Mouse (Mus musculus) bone marrow, adult 2 months (tissue): ENCODE measurements around the gene Naa35. TPM values are rescaled to one million over a fixed set of nuclear protein-coding genes. Genes with fewer than 3 reads are reported as not detected.
A peak's percentile ranks its signal among the peaks of the same experiment; 100 is the strongest.

Experiments
- H3K27ac ChIP-seq: fragments of 200-500 bp; 2 replicates; pipeline ENCODE4 v1.5.1; 2012; ENCODE audit warnings: low read depth, mild to moderate bottlenecking, control low read depth, inconsistent platforms, low read length; ENCODE audit not compliant: control insufficient read depth, poor library complexity, insufficient read depth
- H3K4me1 ChIP-seq: fragments of 200-500 bp; 2 replicates; pipeline ENCODE4 v1.6.1; 2011; ENCODE audit warnings: low read length; ENCODE audit not compliant: control insufficient read depth, insufficient read depth
- H3K4me3 ChIP-seq: fragments of 200-500 bp; replicated peaks from 2 replicates; pipeline ENCODE3; 2011; ENCODE audit warnings: mild to moderate bottlenecking, low read depth, low read length, control low read depth; ENCODE audit not compliant: control insufficient read depth
- CTCF ChIP-seq: fragments of 200-500 bp; IDR thresholded peaks from 2 replicates; pipeline ENCODE4 v1.5.1; 2011; ENCODE audit warnings: low read length, control low read depth; ENCODE audit not compliant: control insufficient read depth, insufficient read depth
- POLR2A ChIP-seq: fragments of 200-500 bp; IDR thresholded peaks from 2 replicates; pipeline ENCODE4 v1.6.1; 2011; ENCODE audit warnings: low read depth, mild to moderate bottlenecking, control low read depth, low read length, borderline replicate concordance; ENCODE audit not compliant: control insufficient read depth
- WGBS: fragments of 180-500 bp; shearing (Covaris S2); methylation state at CpG from one replicate; pipeline ENCODE4 v1.1.7; 2018; 5-methylcytosine and 5-hydroxymethylcytosine counted together
- polyA plus RNA-seq: library from polyadenylated mRNA; stranded (reverse); fragments of >200 nt; gene quantifications from 2 replicates; pipeline ENCODE4 v1.2.4, GENCODE M21; 2011; ENCODE audit warnings: low replicate concordance; ENCODE audit not compliant: missing spikeins, insufficient read depth, insufficient read length

Gene Naa35
- polyA plus RNA-seq, 1 experiment = 94.8 TPM

DNA sequence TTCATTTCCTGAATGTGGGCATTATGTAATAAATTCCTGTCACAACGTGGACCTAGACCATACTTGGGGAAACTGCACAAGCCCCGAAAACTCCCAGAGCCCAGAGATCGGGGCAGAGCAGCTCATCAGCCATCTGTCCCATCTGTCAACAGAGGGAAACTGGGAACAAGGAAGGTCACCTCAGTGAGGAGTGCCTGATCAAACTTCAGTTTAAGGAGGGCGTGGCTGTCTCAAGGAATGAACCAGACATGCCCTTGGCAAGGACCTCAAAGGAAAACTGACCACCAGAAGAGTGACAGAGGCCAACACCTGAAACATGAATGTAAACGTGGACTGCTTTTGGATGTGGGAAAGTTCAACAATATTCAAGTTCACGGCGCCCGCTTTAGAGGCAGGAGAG lies 76.3 kb downstream of the Naa35 start:
- TF ChIP-seq POLR2A (no peak), CTCF (no peak)
- Histone ChIP-seq H3K27ac (no peak overlapping the region), H3K4me3 (no peak overlapping the region), H3K4me1 (no peaks in the 10 kb centered on the region; the same call in 1 of the 2 replicates)
- 71% methylated on average over 8 of the region's 8 CpGs for WGBS

DNA sequence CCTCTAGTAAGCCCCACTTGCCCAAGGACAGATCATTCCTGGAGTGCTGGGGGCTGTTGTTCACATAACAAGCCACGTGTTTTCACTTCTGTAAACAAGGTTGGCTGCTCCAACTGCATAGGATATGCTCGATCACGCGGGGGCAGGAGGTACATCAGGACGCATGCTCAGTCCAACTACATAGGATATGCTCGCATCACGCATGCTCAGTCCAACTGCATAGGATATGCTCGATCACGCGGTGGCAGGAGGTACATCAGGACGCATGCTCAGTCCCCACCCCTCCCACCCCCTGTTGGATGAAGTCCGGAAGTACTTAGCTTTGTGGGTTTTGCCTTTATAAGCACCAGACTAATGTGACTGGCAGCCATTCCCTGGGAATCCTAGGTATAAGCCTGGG lies 76.9 kb downstream of the Naa35 start:
- TF ChIP-seq CTCF = no peak
- no peak for TF ChIP-seq POLR2A
- WGBS = 92% methylated on average over 12 of the region's 12 CpGs
- H3K4me1 ChIP-seq = no peaks in the 10 kb centered on the region; the same call in 1 of the 2 replicates
- H3K27ac ChIP-seq = no peak overlapping the region
- H3K4me3 ChIP-seq = no peak overlapping the region

DNA sequence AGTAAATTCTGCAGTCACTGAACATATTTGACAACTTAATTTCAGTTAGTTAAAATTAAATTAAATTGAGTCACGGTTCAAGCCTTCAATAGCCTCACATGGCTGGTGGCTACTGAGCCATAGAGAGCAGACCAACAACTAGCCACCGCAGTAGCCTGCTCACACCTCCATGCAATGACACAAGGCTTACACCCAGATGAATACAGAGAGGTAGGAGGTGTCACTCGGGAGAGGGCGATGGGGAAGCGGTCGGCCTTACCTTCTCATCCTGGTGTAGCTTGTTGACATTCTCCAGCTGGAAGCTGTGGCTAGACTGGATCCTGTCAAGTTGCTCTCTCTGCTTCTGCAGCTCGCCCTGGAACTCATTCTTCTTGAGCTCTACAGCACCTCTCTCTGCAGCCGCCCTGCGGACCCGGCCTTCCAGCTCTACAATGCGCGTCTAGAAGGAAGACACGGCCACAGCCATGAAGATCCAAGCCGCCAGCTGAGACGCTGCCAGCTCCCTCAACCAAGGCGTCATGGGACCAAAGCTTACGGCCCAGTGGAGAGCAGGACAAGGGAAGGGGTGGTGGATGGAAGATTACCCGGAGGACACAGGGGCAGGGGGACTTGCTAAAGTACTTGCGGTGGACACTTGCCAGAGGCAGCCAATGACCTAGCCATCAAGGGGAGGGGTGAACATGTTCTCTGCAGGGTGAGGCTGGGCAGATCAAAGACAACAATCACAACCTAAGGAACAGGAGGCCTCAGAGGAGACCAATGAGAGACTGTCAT lies 79.1 kb downstream of the Naa35 start:
- TF ChIP-seq CTCF (no peak), POLR2A (no peak)
- Histone ChIP-seq H3K4me1 (peaks cover 2% of the 10 kb centered on the region; the same call in 1 of the 2 replicates), H3K4me3 (no peak overlapping the region), H3K27ac (no peak overlapping the region)
- 94% methylated on average over 19 of the region's 19 CpGs for WGBS

DNA sequence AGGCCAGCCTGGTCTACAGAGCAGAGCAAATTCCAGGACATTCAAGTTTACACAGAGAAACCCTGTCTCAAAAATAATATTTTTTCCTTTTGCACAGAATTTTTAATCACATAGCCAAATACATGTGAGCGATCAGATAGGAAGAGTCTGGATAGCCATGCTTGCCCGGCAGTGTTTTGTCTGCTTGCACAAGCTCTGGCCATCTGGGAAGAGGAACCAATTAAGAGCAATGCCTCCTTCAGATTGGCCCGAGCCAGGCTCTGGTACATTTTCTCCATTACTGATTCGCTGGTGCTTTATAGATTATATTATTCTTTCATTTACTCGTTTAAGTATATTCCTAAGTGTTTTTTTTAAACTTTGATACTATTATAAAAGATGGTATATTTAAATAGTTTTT lies 82.7 kb downstream of the Naa35 start:
- peaks cover 2% of the 10 kb centered on the region; the same call in 1 of the 2 replicates for H3K4me1 ChIP-seq
- H3K4me3 ChIP-seq = no peak overlapping the region
- TF ChIP-seq CTCF (no peak), POLR2A (no peak)
- WGBS = 57% methylated on average over 5 of the region's 5 CpGs
- no peak overlapping the region for H3K27ac ChIP-seq

DNA sequence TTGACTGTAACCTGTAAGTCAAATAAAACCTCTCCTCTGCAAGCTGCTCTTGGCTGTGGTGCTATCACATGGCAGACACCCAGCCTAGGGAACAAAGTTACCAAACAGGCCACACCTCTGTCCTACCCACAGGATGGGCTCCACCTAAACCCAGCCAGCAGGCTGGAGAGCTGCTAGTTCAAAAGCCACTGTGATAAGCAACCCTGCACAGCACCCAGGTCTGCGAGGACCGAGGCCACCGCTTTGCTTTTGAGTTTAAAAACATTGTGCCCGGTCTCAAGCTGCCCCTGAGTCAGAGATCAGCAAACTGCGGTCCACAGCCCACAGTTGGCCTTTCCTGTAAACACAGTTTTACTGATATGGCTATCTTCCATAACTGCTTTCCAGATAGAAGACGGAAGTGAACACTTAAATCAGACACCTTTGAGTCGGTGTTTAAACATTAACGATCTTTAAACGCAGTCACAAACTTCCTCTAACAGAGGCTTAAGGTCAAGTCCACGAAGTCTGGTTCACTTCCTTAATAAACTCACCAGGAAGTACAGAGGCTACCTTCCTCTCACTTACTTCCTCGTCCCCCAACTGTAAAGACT lies 83.5 kb downstream of the Naa35 start:
- Histone ChIP-seq H3K4me3 (peak overlapping the region; percentile 10), H3K4me1 (peaks cover 3% of the 10 kb centered on the region; the same call in 1 of the 2 replicates), H3K27ac (peak overlapping the region; percentile 87)
- WGBS = 4% methylated on average over 11 of the region's 11 CpGs
- TF ChIP-seq CTCF (no peak), POLR2A (0 out of 2 replicates have a peak, but pooled peaks have one; percentile 20)

DNA sequence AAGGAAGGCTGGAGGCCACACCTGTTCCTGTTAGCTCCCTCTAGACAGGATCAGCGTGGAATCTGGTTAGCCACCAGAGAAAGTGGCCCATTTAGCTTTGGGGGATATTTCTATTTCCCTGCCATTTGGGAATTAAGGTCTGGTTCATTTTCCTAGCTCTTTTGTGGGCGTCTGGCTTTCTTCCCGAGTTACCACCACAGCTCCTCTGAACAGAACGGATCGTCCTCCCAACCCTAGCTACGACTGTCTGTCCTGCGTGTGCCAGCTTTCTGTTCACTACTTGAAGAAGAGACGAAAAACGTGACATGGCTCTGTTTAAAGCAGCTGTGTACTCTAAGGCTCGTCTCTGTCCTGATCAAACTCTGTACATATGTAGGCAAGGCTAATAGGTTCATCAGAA lies 84.9 kb downstream of the Naa35 start:
- no peak overlapping the region for H3K27ac ChIP-seq

DNA sequence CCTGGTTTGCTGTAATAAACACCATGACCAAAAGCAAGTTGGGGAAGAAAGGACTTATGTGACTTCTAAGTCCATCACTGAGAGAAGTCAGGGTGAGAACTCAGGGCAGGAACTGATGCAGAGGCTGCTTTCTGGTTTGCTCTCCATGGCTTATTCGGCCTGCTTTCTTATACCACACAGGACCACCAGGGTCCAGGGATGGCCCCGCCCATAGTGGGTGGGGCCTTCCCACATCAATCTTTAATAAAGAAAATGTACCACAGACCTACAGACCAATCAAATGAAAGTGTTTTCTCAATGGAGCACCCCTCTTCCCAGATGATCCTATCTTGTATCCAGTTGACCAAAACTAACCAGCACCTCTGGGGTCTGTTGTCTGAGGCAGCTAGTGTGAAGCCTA lies 86.5 kb downstream of the Naa35 start:
- H3K4me1 ChIP-seq = peaks cover 8% of the 10 kb centered on the region; the same call in 1 of the 2 replicates
- WGBS = 63% methylated on average over 2 of the region's 2 CpGs

More for the DNA sequence above, 84.9 kb downstream of the Naa35 start:
- 91% methylated on average over 10 of the region's 10 CpGs for WGBS
- Histone ChIP-seq H3K4me3 (no peak overlapping the region), H3K4me1 (peaks cover 8% of the 10 kb centered on the region; the same call in 1 of the 2 replicates)
- TF ChIP-seq CTCF (no peak), POLR2A (no peak)

DNA sequence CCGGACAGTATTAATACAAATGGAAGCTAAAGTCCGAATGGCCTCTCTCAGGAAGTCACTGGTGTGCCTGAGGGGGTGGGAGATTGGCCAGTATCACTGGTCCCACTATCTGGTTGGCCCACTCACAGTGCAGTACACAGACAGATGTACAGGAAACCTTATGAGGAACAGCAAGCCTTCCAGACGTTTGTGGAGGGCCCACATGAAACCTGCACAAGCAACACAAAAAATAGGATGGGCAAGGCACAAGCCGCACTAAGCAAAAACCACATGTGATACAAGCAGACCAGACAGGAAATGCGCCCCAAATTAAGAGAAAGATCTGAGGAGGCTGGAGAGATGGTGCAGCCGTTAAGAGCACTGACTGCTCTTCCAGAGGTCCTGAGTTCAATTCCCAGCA lies 87.2 kb downstream of the Naa35 start:
- Histone ChIP-seq H3K4me1 (peaks cover 8% of the 10 kb centered on the region; the same call in 1 of the 2 replicates), H3K27ac (no peak overlapping the region), H3K4me3 (no peak overlapping the region)
- WGBS = 7% methylated on average over 6 of the region's 6 CpGs
- TF ChIP-seq POLR2A (no peak), CTCF (no peak)

More for the DNA sequence above, 86.5 kb downstream of the Naa35 start:
- H3K27ac ChIP-seq = no peak overlapping the region
- no peak overlapping the region for H3K4me3 ChIP-seq
- no peak for TF ChIP-seq POLR2A
- TF ChIP-seq CTCF = no peak
